Mouse (Mus musculus) C2C12 (cell line): ENCODE measurements around the gene Rfx7.

ENCODE experiments used
- CEBPB ChIP-seq: IDR thresholded peaks from one replicate; pipeline ENCODE4 v1.6.1; 2011; ENCODE audit warnings: low read depth, mild to moderate bottlenecking, control low read depth, moderate library complexity
- CTCF ChIP-seq: IDR thresholded peaks from one replicate; pipeline ENCODE4 v1.5.1; 2011; ENCODE audit not compliant: control insufficient read depth, insufficient read depth, insufficient read length
- FOSL1 ChIP-seq: IDR thresholded peaks from one replicate; pipeline ENCODE4 v1.8.0; 2011; ENCODE audit warnings: mild to moderate bottlenecking, low read length; ENCODE audit not compliant: poor library complexity, insufficient read depth, severe bottlenecking
- MYOD1 ChIP-seq: IDR thresholded peaks from one replicate; pipeline ENCODE4 v1.6.1; 2011; ENCODE audit warnings: low read depth; ENCODE audit not compliant: control insufficient read depth, insufficient read length
- USF1 ChIP-seq: IDR thresholded peaks from one replicate; pipeline ENCODE4 v1.6.1; 2011; ENCODE audit warnings: low read depth, mild to moderate bottlenecking, control low read depth, moderate library complexity

- TF ChIP-seq CTCF (no peak), CEBPB (no peak), FOSL1 (no peak), USF1 (no peak), MYOD1 (no peak)
Observed at GRCm38 (mm10) chr9:72664409-72665351, 132.6 kb downstream of the Rfx7 start.
